Mouse (Mus musculus) heart, embryonic 13.5 days (tissue): Measurements from ENCODE around the gene Srprb. TPM values are rescaled to one million over a fixed set of nuclear protein-coding genes. Genes with fewer than 3 reads are reported as not detected.
"Not testable (repeated sequence)": the region's sequence is repeated elsewhere in the genome, so short reads cannot be mapped to it uniquely, and the experiment has no call there.

Experiments
- ATAC-seq: fragments of 200-750 bp; cut with Nextera tagmentation; 2 replicates; pipeline ENCODE4 v1.8.0; 2017; ENCODE audit warnings: moderate TSS enrichment; ENCODE audit not compliant: insufficient number of reproducible peaks, low FRiP score, low TSS enrichment; ENCODE audit errors: extremely low read depth
- H3K27ac ChIP-seq: fragments of 300-500 bp; sonication (generic); replicated peaks from 2 replicates; pipeline ENCODE4 v1.5.1; 2015; ENCODE audit warnings: moderate library complexity, mild to moderate bottlenecking, inconsistent platforms
- H3K27me3 ChIP-seq: fragments of 300-500 bp; sonication (generic); replicated peaks from 2 replicates; pipeline ENCODE4 v1.6.1; 2015; ENCODE audit warnings: mild to moderate bottlenecking, inconsistent platforms
- H3K36me3 ChIP-seq: fragments of 300-500 bp; sonication (generic); 2 replicates; pipeline ENCODE4 v1.6.1; 2015; ENCODE audit warnings: mild to moderate bottlenecking, inconsistent platforms
- H3K4me1 ChIP-seq: fragments of 300-500 bp; sonication (generic); 2 replicates; pipeline ENCODE4 v1.6.1; 2015; ENCODE audit warnings: inconsistent platforms
- H3K4me2 ChIP-seq: fragments of 300-500 bp; sonication (generic); 2 replicates; pipeline ENCODE4 v1.6.1; 2015; ENCODE audit warnings: inconsistent platforms, mild to moderate bottlenecking, moderate library complexity
- H3K4me3 ChIP-seq: fragments of 300-500 bp; sonication (generic); 2 replicates; pipeline ENCODE4 v1.5.1; 2015; ENCODE audit warnings: moderate library complexity, mild to moderate bottlenecking, inconsistent platforms
- H3K9ac ChIP-seq: fragments of 300-500 bp; sonication (generic); 2 replicates; pipeline ENCODE4 v1.6.1; 2015; ENCODE audit warnings: inconsistent platforms, mild to moderate bottlenecking, moderate library complexity
- H3K9me3 ChIP-seq: fragments of 300-500 bp; sonication (generic); 2 replicates; pipeline ENCODE4 v1.6.1; 2016; ENCODE audit warnings: inconsistent platforms
- WGBS: fragments of 180-500 bp; shearing (Covaris S2); methylation state at CpG from one replicate; pipeline ENCODE4 v1.1.7; 2015; ENCODE audit warnings: mixed read lengths; 5-methylcytosine and 5-hydroxymethylcytosine counted together
- polyA plus RNA-seq: library from polyadenylated mRNA; unstranded; fragments of >200 nt; fragmentation: Nextera tagmentation; extraction: Ambion mirVana; gene quantifications from 2 replicates; pipeline ENCODE4 v1.2.1, GENCODE M21; 2015

Srprb gene
- polyA plus RNA-seq, 1 experiment from 2014 or later = 42.6 TPM

DNA sequence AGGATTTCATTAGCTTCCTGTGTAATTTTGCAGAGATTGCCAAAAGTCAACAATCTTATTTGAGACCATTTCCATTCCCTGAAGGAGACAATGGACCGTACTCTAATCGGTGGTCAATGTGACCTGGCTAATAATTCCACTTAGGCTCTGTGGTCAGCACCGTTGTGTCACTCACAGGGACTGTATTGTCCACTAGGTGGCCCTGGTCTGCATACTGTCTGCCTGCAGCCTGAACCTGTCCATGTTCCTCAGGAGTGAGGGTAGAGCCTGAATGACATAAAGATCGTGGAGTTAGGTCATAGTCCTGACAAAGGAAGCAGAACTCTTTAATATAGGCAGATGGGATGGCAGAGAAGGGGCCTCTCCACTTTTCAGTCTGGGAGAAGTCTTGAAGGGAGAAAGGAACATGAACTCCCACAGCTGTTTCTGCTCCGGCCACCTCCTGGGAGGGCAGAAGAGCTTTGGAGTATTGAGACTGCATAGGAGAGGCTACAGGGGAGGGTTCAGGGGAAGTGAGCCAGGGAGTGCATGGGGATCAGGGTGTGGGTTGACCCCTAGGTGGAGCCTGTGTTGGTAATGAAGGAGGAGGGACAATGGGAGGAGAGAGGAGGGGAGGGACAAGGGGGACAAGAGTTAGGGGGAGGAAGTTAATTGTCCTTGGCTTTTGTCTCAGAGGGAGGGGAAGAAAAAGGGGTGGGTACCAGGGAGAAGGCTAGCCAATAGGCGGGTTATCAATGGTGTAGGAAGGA lies 27.0 kb downstream of the Srprb start:
- H3K9me3 ChIP-seq = no peaks in the 10 kb centered on the region
- H3K36me3 ChIP-seq = no peaks in the 10 kb centered on the region
- no peak for ATAC-seq
- no peak overlapping the region for H3K9ac ChIP-seq
- no peak overlapping the region for H3K4me3 ChIP-seq
- H3K27ac ChIP-seq = no peak overlapping the region
- peaks cover 2% of the 10 kb centered on the region for H3K4me1 ChIP-seq
- H3K4me2 ChIP-seq = no peak overlapping the region
- no peaks in the 10 kb centered on the region for H3K27me3 ChIP-seq
- WGBS = 46% methylated on average over 6 of the region's 6 CpGs

DNA sequence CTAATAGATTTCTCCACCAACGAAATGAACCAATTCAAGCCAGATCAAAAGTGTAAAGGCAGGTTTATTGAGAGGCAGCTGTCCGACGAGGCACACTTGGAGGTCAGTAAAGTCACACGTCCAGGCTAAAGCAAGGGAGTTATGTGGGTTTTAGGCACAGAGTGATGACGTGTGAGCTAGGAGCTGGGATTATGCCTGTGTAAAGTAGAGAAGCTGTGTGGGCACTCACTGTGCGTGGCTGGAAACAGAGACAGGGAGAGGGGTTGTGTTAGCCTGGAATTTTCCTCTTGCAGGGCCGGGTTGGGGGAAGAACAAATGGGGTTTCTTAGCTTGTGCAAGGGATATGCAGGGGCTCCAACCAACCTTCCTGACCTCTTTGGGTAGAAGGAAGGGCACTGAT lies 33.2 kb downstream of the Srprb start:
- Histone ChIP-seq H3K27me3 (peaks cover 15% of the 10 kb centered on the region), H3K36me3 (no peaks in the 10 kb centered on the region), H3K4me2 (no peak overlapping the region), H3K9me3 (no peaks in the 10 kb centered on the region), H3K9ac (no peak overlapping the region), H3K4me3 (no peak overlapping the region), H3K4me1 (0 out of 2 replicates have a peak, but pooled peaks cover 5% of the 10 kb centered on the region), H3K27ac (no peak overlapping the region)
- ATAC-seq = no peak
- WGBS = 43% methylated on average over 7 of the region's 7 CpGs

DNA sequence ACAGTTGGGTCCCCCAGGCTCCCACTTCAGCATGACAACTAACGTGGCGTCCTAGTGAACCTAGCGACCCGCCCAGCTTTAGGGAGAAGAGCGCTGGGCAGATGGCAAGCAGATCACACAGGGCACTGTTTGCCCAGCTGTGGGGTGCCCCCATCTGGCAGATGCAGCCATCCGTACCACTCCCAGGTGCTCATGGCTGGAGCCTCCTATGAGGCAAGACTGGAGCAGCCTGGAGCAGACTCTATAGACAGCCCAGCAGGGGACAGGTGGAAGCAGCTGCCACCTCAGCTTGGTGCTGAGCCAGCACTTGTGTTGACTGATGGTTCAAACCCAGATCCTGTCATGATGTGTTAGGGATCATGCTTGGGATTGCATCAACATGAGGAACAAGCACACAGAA lies 33.9 kb downstream of the Srprb start:
- 76% methylated on average over 6 of the region's 6 CpGs for WGBS
- no peak overlapping the region for H3K4me3 ChIP-seq
- ATAC-seq = no peak

DNA sequence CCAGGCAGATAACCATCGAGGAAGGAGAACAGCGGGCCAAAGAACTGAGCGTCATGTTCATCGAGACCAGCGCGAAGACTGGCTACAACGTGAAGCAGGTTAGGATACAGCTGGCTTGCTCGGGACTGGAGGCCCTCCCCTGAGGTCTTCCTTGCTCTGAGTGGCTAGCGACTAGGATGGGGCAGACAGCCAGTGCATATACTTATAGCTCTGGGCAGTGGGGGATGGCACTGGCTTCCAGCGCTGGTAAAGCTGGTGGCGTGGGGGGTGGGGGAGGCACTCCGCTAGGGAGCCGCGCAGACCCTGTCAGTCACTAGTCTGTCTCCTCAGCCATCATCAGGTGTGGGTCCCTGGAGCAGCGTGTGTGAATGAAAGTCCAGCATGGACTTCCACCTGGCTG lies 38.1 kb downstream of the Srprb start:
- no peak overlapping the region for H3K9ac ChIP-seq
- peaks cover 6% of the 10 kb centered on the region; the same call in 1 of the 2 replicates for H3K4me1 ChIP-seq
- no peak overlapping the region for H3K27ac ChIP-seq
- 69% methylated on average over 15 of the region's 15 CpGs for WGBS
- H3K4me2 ChIP-seq = no peak overlapping the region
- no peaks in the 10 kb centered on the region for H3K36me3 ChIP-seq
- peaks cover 11% of the 10 kb centered on the region; the same call in 1 of the 2 replicates for H3K27me3 ChIP-seq
- no peak for ATAC-seq
- no peaks in the 10 kb centered on the region for H3K9me3 ChIP-seq
- H3K4me3 ChIP-seq = no peak overlapping the region

More for the DNA sequence above, 33.9 kb downstream of the Srprb start:
- Histone ChIP-seq H3K27me3 (peaks cover 18% of the 10 kb centered on the region), H3K27ac (no peak overlapping the region), H3K9me3 (no peaks in the 10 kb centered on the region), H3K36me3 (no peaks in the 10 kb centered on the region), H3K4me2 (no peak overlapping the region), H3K4me1 (0 out of 2 replicates have a peak, but pooled peaks cover 5% of the 10 kb centered on the region), H3K9ac (no peak overlapping the region)

DNA sequence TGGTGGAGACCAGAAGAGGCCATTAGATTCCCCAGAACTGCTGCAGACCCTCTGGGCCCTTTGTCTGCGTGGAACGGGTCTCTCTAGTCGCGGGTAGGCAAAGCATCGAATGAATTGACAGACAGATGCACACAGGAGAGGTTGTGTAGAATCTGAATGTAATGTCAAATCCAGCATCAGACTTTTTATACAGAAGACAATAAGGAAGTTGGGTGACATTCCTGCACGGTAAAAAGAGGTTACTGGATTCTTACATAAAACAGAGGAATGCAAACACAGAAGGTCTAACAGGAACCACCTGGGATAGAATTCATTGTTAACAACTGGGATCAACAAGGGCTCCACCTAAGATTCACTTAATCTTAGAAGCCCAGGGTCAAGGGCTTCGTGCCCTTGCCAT lies 46.8 kb downstream of the Srprb start:
- H3K9ac ChIP-seq, ATAC-seq, H3K27me3 ChIP-seq, H3K4me1 ChIP-seq, H3K27ac ChIP-seq, H3K9me3 ChIP-seq, H3K4me3 ChIP-seq, H3K36me3 ChIP-seq, H3K4me2 ChIP-seq: not testable (repeated sequence)
- 77% methylated on average over 7 of the region's 7 CpGs for WGBS

DNA sequence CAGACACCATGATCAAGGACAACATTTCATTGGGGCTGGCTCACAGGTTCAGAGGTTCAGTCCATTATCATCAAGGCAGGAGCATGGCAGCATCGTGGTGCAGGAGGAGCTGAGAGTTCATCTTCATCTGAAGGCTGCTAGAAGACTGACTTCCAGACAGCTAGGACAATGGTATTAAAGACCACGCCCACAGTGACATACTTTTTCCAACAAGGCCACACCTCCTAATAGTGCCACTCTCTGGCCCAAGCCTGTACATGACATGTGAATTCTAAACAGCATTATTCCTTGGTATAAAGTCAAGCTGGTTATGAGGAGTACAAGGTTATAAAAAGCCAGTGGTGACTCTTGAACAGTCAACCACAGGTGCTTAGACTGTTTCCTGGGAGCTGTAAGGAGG lies 47.4 kb downstream of the Srprb start:
- no peaks in the 10 kb centered on the region for H3K36me3 ChIP-seq
- no peak overlapping the region for H3K4me3 ChIP-seq
- ATAC-seq = no peak
- H3K9ac ChIP-seq = no peak overlapping the region
- H3K27me3 ChIP-seq = no peaks in the 10 kb centered on the region
- H3K27ac ChIP-seq = no peak overlapping the region
- no peaks in the 10 kb centered on the region for H3K4me1 ChIP-seq
- H3K4me2 ChIP-seq = no peak overlapping the region
- WGBS = 69% methylated on average over 2 of the region's 2 CpGs
- H3K9me3 ChIP-seq = no peaks in the 10 kb centered on the region

DNA sequence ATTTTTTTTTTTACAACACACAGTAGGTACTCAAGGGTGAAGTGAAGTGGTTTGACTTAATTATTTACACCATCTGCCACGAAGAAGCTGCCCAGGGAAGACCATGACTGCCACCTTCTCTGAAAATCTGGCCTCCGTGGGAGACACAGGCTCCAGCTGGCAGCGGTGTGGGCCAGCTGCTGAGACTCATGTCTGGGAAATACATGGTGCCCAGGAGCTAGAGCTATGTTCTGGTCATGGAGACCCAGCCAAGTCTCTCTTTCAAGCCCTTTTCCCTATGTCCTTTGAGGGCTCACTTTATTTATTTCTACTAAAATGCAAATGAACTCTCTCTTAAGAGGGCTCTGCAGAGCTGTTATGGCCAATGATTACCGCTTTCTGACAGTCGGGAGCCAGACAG lies 48.7 kb downstream of the Srprb start:
- H3K27me3 ChIP-seq = no peaks in the 10 kb centered on the region
- no peaks in the 10 kb centered on the region for H3K4me1 ChIP-seq
- H3K36me3 ChIP-seq = no peaks in the 10 kb centered on the region
- H3K27ac ChIP-seq = no peak overlapping the region
- ATAC-seq = no peak
- H3K9me3 ChIP-seq = no peaks in the 10 kb centered on the region
- 72% methylated on average over 5 of the region's 5 CpGs for WGBS
- no peak overlapping the region for H3K4me2 ChIP-seq
- H3K4me3 ChIP-seq = no peak overlapping the region
- no peak overlapping the region for H3K9ac ChIP-seq

DNA sequence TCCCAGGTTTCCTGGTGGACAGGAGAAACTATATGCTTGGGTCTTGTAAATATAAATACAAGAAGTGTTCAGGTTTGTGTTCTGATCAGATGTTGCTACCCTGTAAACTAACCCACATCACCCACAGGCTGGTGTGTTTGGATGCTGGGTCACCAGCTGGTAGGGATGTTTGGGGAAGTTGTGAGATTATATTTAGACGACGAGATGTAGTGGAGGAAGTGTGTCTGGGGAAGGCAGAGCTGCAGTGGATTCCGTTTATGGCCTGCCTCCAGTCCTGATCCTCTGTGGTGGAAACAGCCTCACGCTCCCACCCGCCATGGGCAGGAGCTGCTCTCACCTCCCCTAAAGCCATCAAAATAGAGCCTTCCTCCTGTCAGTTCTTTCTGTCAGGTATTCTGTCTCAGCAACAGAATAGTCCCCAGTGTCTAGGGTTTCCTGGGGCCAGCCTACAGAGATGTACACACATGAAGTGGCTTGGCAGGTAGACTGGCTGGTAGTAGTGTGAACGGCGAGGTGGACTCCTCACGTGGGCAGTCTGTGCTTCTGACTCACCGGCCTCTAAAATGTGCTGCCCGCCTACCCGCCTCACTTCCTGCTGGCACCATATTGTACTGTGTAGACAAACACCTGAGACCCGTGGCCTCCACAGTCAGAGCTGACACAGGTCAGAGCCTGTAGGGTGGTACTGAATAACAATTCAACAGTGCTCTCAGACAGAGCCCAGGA lies 52.7 kb downstream of the Srprb start:
- Histone ChIP-seq H3K9ac (no peak overlapping the region), H3K4me2 (no peak overlapping the region), H3K4me1 (peaks cover 11% of the 10 kb centered on the region), H3K9me3 (no peaks in the 10 kb centered on the region), H3K27me3 (0 out of 2 replicates have a peak, but pooled peaks cover 8% of the 10 kb centered on the region), H3K27ac (no peak overlapping the region), H3K4me3 (no peak overlapping the region), H3K36me3 (no peaks in the 10 kb centered on the region)
- ATAC-seq = no peak
- 66% methylated on average over 12 of the region's 12 CpGs for WGBS

DNA sequence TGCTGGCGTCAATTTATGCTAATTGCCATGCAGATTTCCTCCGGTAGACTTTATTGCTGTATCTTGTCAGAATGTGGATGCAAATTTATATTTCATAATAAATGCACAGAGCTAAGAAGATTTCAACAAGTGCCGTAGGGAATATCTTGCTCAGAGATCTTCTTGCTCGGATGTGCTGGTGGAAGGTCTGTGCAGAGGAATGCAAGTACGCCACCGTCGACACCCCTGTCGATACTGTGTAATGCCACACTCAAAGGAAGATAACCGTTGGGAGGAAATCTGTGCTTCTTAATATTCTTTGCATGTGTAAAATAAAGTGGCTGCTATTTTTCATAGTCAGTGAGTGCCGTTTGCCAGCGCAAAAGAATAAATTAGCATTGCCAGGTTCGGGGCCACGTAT lies 54.8 kb downstream of the Srprb start:
- no peak overlapping the region for H3K4me3 ChIP-seq
- 53% methylated on average over 13 of the region's 13 CpGs for WGBS

DNA sequence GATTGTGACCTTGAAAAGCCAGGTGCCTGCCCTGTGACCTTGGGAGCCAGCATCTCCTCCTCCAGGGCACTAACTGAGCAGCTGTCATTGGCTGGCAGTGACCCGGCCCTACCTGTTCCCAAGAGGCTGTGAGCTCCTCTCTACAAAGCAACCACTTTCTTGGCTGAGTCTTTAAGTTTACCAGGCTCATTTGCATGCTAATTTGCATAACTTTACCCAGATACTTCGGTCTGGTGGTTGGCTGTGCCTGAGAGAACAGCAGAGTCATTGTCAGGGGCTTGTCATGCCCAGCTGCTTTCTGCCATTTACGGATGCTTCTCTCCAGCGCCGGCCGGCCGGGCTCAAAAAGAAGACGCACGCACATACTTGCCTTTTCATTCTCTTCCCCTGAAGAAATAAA lies 55.2 kb downstream of the Srprb start:
- WGBS = 46% methylated on average over 9 of the region's 9 CpGs
- ATAC-seq = no peak

More for the DNA sequence above, 54.8 kb downstream of the Srprb start:
- no peaks in the 10 kb centered on the region for H3K9me3 ChIP-seq
- H3K4me2 ChIP-seq = no peak overlapping the region
- no peak overlapping the region for H3K27ac ChIP-seq
- H3K4me1 ChIP-seq = peaks cover 15% of the 10 kb centered on the region
- no peak overlapping the region for H3K9ac ChIP-seq
- peaks cover 3% of the 10 kb centered on the region; the same call in 1 of the 2 replicates for H3K36me3 ChIP-seq
- ATAC-seq = no peak
- 0 out of 2 replicates have a peak, but pooled peaks cover 8% of the 10 kb centered on the region for H3K27me3 ChIP-seq

DNA sequence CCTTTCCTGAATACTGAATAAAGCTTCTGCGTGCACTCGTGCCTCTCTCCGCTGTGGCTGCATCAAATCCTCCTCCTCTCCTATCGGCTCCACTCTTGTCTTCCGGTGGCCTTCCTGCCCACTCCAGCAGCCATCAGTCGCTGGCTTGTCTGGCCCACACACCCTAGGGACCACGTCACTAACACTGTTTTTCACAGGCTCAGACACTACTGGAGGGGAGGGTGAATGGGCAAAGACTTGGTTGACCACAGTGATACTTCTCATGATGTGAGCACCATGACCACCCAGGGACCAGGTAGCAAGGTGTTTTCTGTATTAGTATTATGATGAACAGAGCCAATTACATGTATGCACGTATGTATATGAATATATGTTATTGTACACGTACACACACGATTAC lies 55.7 kb downstream of the Srprb start:
- Histone ChIP-seq H3K4me2 (no peak overlapping the region), H3K27me3 (0 out of 2 replicates have a peak, but pooled peaks cover 8% of the 10 kb centered on the region), H3K4me3 (no peak overlapping the region), H3K9me3 (no peaks in the 10 kb centered on the region), H3K9ac (no peak overlapping the region), H3K36me3 (peaks cover 3% of the 10 kb centered on the region; the same call in 1 of the 2 replicates), H3K27ac (no peak overlapping the region), H3K4me1 (peaks cover 19% of the 10 kb centered on the region)
- 78% methylated on average over 10 of the region's 10 CpGs for WGBS
- ATAC-seq = no peak

More for the DNA sequence above, 55.2 kb downstream of the Srprb start:
- no peak overlapping the region for H3K27ac ChIP-seq
- no peak overlapping the region for H3K9ac ChIP-seq
- no peak overlapping the region for H3K4me3 ChIP-seq
- no peaks in the 10 kb centered on the region for H3K9me3 ChIP-seq
- H3K4me2 ChIP-seq = no peak overlapping the region
- peaks cover 3% of the 10 kb centered on the region; the same call in 1 of the 2 replicates for H3K36me3 ChIP-seq
- H3K27me3 ChIP-seq = 0 out of 2 replicates have a peak, but pooled peaks cover 8% of the 10 kb centered on the region
- H3K4me1 ChIP-seq = peaks cover 15% of the 10 kb centered on the region
